Mouse (Mus musculus) megakaryocyte progenitor cell, adult 5-6 weeks (primary cell): ENCODE results near the gene Atp13a3. TPM values are rescaled to one million over a fixed set of nuclear protein-coding genes. Genes with fewer than 3 reads are reported as not detected.
"Not testable (repeated sequence)": the region's sequence is repeated elsewhere in the genome, so short reads cannot be mapped to it uniquely, and the experiment has no call there.

Source experiments
- ATAC-seq: replicated peaks from 2 replicates; pipeline ENCODE4 v1.8.0; 2016; ENCODE audit warnings: mild to moderate bottlenecking, moderate TSS enrichment, inconsistent platforms; ENCODE audit not compliant: poor library complexity
- total RNA-seq, 2 experiments: library from RNA; stranded (forward) in 1 of 2; stranded (reverse) in 1 of 2; fragments of 157-497, 149-512 nt in 1 of 2; fragments of 200-1000 nt in 1 of 2; gene quantifications; 2 replicates each; pipeline versions ENCODE4 v1.2.3 to v1.2.4; 2015 to 2017

The Atp13a3 gene
- total RNA-seq, 2 experiments from 2014 or later, result 70.9 to 143 TPM

DNA sequence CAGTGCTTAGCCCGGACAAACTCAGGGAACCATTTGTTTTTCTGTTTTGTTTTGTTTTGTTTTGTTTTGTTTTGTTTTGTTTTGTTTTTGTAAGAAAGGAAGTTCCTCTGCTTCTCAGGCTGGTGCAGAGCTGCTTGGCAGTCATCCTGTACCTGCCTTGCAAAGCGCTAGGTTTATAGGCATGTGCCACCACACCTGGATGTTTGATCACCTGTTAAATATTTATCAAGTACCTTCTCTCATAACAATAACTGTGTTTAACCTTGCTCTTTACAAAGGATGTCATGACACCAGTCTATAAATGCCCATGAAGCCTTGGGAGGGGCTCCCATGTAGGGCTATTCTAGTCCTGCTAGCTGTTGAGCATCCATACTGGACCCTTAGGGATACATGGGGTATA lies 10.9 kb upstream of the Atp13a3 start:
- no peak for ATAC-seq

DNA sequence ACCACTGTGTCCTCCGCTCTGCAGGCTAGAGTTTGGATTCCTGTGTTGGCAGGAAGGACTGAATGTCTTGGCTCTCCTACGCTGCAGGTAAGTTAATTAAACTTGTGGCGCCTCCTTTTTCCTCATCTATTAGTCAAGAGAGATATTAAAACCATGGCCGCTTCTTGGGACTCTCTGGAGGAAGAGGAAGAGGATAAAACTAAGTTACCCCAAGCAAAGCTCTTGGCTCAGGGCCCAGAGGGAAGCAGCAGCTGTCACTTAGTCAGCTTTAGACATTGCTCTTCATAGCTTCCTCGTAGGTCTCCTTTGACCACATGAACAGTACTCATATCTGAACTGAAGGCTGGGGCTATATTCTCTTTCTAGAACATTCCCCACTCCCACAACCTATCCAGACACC lies 10.5 kb upstream of the Atp13a3 start:
- peak; percentile 70 for ATAC-seq

DNA sequence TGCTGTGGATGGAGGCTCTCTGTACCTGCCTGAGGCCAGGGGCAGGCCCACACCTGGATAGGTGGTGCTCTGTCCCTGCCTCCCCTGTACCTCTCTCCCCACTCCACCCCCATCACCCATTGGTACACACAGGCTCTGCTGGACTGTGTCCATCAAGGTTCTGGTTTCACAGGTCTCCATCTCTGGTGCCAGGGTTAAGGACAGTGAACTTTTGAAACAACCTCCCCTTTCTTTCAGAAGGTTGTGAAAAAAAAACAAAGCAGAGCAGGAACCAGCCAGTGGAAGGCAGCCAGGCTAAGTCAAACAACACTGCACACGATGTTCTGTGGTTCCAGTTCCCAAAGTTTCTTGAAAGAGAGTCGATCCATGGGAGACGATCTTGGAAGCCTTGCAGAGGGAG lies 6.9 kb upstream of the Atp13a3 start:
- no peak for ATAC-seq

DNA sequence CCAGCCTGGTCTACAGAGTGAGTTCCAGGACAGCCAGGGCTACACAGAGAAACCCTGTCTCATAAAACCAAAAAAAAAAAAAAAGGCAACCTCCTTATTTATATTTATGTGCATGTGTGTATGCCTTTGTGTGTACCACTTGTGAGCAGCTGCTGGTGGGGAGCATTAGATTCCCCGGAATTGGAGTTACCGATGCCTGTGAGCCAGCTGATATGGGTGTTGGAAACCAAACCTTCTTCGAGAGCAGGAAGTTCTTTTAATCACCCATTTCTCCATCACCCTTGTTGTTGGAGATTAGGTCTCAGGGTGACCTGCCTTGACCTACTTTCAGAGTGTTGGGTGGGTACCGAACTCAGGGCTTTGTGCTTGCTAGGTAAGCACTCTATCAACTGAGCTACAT lies 5.1 kb upstream of the Atp13a3 start:
- ATAC-seq, result peak; percentile 45

DNA sequence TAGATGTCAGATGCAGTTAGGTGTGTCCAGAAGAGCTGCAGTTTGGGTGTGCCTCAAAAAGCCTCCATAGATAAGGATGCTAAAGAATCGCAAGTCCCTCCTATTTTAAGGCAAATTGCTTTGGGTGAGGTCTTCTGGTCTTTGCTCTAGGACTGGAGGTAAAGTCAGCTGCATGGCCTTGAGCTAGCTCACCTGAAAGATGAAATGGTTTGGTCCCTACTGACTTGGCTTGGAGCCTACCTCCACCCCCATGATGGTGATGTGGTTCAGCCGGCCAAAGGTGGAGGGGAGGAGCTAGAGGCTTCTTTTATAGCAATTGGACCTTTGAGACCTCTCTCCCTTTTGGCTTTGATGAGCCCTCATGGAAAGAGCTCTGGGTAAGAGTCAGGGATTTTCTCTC lies 1.7 kb upstream of the Atp13a3 start:
- peak; percentile 74 for ATAC-seq

DNA sequence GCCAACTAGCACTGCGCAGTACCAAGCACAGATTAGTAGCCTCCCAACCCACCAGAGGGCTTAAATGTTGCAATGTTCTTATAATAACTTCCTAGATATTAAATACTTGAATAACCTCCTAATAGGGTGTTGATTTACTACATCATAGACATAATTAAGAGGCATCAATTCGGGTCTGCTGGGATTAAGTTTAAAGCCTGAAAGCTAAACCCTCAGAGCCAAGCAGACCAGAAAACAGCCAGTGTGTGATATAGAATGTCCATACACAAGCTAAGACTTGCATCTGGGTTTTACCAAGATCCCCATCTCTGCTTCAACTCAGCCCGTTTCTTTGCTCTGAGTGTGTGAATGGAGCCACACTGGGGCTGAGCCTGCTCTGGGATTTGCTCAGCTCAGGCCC lies 2.2 kb downstream of the Atp13a3 start:
- ATAC-seq, result no peak

DNA sequence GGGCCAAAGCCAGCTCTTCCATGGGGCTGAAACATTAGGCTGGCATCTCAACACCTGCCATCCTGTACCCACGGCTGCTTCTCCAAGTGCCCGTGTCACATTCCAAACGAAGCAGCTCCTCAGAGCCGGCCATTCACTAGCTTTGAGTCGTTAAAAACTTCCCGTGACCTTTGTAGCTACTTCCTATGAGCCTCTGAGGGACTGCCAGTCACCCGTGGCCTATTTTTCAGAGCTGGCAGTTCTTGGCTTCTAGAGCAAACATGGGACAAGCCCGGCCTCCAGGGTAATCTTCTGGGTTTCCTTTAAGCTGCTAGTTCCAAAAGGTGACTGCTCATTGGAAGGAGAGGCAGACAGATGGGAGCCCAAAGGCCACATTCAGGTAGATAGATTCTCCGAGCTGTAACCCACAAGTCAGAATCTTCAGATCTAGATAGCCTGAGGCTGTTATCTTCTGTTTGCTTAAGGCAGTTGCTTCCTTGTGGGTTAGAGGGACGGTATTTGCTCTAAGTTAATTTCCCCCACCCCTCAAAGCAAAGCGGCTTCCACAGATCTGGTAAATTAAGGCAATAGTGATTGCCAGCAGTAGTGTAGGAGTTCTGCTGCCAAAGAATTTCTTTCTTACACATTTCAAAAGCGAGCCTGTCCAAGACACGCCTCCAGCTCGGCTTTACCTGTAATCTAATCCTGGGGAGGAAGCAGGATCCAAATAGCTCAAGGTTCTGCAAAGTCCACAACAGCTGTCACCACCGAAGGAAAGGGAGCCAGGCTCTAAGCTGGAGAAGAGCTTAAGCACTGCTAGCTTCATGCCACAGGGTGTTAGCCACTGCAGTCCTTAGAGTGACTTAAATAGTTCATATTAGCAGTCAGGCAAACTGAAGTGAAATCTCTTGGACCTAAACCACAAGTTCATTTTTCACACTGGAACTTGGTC lies 8.4 kb downstream of the Atp13a3 start:
- 0 out of 2 replicates have a peak, but pooled peaks have one; percentile 21 for ATAC-seq

DNA sequence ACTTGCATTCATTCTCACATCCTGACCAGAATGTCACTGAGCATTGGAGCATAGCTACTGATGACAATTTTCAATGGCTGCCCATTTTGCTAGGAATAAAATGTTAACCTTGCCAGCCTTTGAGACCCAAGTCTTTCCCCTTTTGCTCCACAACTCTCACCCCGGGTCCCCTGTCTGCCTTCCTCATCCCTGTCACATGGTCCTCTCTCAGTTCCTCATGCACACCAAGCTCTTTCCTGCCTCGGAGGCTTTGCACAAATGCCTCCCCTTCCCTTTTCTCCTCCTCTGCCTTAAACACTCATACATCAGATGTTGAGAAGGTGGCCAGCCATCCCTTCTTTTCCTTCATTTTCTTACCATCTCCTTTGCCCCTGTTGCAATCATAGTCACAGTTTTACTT lies 10.6 kb downstream of the Atp13a3 start:
- ATAC-seq, result peak; percentile 83

DNA sequence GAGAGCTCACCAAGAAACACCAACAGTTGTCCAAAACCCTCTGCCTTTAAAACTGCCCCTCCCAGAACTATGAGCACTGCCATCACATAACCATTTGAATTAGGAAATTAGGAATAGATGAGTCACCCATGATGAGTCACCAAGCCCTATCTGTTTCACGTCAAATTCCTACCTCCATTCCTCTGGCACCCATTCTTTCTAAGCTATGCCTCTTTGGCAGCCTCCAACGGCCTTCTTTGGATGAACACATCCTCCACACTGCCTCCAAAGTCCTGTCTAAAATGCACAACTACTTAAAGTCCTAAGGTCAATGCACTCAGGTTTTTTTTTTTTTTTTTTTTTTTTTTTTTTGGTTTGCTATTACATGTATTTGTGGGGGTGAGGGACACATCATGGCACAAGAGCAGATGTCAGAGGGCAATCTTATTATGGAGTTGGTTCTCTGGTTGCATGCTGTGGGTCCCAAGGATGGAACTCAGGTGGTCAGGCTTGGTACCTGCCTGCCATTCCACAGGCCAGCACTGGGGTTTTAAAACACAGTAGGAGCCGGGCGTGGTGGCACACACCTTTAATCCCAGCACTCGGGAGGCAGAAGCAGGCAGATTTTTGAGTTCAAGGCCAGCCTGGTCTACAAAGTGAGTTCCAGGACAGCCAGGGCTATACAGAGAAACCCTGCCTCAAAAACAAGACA lies 15.0 kb downstream of the Atp13a3 start:
- ATAC-seq, result no peak

DNA sequence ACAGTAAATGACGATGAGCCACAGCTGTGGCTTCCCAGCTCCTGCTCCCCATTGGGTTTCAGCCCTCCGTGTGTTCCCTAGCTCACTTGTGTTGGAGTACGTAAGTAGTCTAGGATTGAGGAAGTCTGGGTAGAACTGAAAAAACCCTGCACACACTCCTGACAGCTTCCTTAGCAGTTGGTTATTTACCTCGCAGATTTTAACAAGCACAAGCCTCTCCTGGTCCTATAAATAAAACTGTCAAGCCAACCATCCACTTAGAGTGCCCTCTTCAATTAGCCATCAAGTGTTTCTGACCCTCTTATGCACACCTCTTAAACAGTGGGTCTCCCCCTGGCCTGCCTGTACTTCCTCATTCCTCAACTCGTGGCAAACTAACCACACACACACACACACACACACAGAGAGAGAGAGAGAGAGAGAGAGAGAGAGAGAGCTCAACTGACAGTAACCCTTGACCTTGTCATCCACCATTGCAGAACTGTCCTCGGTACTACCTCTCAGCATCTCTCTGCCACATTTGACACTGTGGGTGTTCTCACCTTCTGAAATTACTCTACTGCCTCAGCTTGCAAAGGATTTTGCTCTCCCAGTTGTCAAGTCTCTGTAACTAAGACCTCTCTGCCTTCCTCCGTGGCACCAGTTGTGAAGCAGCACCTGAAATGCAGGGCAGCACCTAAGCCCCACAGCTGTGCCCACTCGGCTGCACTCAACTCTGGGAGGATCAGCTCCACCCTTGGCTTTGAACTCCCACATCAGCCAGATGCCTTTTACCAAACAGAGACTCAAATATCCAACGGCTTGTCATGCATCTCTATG lies 15.7 kb downstream of the Atp13a3 start:
- ATAC-seq, result peak; percentile 50

DNA sequence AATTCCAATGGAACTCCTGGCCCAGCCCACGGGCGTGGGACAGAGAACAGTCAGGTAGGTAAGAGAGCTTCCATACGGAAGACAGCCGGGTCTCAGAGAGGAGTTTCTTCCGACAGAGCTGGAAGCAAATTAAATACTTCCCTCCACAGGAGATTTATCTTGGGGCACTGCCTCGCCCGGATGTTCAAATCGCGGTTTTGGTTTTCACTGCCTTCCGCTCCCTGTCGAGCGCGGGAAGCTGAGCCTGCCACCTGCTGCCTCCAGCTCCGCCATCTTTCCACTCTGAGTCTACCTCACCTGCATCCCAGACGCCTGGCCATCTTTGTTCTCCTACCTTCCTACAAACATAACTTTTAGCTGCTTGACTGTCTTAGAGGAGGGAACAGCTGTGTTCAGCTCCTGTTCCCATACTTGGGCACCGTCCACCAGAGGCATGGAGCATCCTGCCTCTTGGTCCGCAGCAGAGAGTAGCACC lies 16.5 kb downstream of the Atp13a3 start:
- peak; percentile 62 for ATAC-seq

DNA sequence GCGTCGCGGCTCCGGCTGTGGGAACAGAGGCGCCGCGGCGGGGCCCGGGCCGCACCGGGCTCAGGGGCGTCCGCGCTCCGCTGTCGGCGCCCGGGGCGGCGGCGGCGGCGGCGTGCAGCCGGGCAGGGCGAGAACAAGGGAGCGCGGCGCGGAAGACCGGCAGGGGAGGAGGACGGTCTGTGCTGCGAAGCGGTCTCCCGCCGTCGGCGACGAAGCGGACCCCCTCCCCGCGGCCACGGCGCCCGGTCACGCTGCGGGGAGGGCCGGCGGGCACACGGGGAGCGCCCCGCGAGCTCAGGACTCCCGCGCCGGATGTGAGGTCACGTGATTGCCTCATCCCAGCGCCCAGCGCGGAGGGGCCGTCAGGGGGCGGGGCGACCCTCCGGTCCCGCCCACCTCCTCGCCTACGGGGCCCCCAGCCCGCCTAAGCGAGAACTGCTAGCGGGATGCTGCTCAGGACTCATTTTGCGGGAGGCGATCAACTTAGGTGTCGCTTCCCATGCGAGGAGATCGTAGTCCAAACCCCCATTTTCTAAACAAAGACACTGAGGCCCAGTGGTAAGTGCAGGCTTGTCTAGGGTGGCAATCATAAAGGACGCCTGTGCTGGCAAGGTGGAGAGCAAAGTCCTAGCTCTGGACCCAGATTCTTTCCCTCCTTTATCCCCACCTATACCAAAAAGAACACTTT lies 17.1 kb downstream of the Atp13a3 start:
- ATAC-seq, result peak; percentile 73

DNA sequence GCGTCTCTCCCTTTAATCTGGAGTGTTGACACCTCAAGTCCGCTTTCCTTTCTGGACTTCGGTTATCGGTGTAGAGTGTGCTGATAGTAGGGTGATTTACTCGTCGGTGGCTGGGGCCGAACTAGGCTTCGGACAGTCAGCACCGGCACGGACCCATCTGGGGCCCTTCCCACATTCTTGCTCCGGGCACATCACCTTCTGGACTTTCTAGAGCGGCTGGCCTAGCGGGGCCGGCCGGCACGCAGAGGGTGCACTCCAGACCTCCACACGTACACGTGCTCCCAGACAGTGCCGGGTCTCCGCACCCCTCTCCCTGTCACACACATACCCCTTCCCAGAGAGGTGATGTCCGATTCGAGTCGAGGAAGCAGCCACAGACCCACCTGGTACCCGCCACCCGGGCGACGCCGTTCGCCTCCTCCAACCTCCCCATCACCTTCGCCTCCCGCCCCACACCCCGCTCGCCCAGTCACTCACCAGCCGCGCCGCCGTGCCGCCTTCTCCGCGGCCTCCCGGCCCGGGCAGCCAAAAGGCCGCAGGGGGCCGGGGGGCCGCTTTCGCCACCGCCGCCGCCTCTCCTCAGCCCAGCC lies 17.8 kb downstream of the Atp13a3 start:
- ATAC-seq, result no peak

DNA sequence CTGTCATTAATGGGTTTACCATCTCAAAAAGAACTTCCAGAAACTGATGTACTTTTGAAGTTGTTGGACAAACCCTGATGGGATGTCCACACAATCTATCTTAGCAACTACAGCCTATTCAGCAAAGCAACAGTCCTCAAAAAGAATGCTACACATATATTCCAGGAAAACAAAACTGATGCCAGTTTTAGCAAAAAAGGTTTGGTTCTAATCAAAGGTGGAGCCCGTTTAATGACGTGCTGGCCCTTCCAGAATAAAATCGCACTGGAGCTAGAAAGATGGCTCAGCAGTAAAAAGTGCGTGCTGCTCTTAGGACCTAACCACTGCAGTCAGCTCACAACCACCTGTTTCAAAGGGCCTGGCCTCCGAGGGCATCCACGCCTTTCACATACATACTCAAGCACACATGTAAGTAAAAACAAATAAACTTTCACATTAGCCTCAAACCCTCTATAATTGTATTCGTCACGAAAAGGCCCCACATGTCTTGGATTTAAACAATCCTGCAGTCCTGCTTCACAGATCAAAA lies 18.8 kb downstream of the Atp13a3 start:
- ATAC-seq, result no peak

DNA sequence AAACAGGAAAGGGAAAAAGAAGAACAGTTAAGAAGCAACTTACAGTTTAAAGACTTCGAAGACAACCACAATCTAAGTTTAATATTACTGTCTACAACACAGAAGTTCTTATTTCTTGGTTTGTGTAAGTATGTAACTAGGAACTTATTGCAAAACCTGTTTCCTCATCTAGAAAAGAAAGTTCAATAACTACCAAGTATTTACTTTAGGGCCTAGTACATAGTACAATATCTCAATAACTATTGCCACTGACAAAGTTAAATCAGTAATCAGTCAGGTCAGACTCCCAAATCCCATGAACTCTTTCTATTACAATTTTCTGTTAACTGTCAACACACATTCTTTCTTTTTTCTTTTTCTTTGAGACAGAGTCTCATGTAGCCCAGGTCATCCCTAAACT lies 20.2 kb downstream of the Atp13a3 start:
- ATAC-seq, result no peak

DNA sequence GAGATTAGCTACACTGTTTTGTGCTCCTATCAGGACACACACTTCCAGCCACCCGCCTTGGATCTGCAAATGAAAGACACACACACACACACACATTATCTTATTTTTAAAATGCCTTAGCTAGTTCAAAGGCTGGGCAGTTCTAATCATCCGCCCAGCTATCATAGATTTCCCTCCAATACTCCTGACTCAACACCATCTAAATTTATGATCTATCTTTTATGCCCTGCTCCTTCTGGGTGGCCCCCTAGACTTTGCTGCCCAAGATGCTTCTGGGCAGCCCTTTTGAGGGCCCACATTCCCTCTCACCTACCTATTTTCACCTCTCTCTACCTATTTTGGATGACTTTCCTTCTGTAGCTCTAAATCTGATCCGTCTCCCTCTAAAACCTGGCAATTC lies 29.5 kb downstream of the Atp13a3 start:
- ATAC-seq, result no peak

DNA sequence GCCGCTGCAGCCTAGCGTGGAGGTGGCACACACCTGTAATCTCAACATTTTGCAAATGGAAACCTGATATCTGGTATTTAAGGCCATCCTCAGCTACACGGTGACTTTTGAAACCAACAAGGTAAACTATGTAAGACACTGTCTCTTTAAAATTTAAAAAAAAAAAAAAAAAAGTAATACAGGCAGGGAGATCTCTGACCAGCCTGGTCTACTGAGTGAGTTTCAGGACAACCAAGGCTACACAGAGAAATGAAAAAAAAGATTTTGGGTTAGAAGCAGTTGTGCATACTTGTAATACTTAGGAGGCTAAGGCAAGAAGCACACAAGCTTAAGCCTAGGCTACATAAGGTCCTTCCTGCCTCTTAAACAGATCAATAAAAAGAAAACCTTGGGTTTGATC lies 30.8 kb downstream of the Atp13a3 start:
- ATAC-seq, result no peak

DNA sequence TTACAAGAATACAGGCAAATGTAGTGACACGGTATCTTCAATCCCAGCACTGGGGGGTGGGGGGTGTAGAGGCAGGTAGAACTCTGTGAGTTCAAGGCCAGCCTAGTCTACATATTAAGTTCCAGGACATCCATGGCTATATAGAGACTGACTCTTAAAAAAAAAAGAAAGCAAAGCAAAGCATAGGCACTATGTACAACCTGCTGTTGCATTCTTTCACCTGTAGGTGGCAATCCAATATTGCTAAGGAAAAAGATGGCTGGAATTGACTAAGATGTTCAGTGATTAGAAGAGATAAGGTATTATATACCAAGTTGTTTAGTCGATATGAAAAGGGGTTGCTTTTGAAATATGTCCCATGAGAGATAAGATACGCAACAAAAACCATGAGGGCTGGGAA lies 31.5 kb downstream of the Atp13a3 start:
- peak; percentile 86 for ATAC-seq

DNA sequence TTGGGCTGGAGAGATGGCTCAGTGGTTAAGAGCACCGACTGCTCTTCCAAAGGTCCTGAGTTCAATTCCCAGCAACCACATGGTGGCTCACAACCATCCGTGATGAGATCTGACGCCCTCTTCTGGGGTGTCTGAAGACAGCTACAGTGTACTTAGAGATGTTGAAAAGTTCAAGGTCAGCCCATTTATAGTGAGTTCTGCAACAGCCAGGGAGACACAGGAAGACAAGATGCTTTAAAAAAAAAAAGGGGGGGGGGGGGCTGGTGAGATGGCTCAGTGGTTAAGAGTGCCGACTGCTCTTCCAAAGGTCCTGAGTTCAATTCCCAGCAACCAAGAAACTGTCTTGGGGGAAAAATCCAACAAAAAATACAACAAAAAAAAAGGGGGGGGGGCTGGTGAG lies 32.5 kb downstream of the Atp13a3 start:
- not testable (repeated sequence) for ATAC-seq

DNA sequence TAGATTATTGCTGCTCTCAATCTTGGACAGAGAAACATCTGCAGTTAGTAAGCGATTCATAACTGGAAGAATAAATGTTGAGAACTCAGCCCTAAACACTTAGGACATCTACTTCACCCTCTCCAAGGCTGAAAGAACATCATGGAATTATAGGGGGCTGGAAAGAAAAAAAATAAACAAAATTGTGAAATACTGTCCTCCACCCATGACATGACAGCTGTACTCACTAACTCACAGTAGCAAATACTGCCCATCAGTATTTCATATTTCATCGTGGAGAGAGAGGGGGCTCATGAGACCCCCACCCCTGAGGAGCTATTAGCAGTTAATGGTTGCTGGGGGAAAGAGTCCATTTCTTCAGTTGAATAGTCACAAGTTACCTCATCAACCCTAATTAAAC lies 38.4 kb downstream of the Atp13a3 start:
- no peak for ATAC-seq
